Mouse (Mus musculus) midbrain, postnatal 0 days (tissue): Measurements from ENCODE around the gene Stat6. TPM values are rescaled to one million over a fixed set of nuclear protein-coding genes. Genes with fewer than 3 reads are reported as not detected.

ENCODE experiments used
- ATAC-seq: fragments of 200-750 bp; cut with Nextera tagmentation; 2 replicates; pipeline ENCODE4 v1.8.0; 2017; ENCODE audit warnings: moderate number of reproducible peaks, mild to moderate bottlenecking, moderate TSS enrichment, moderate library complexity; ENCODE audit not compliant: low FRiP score
- DNase-seq: peaks from one replicate; pipeline ENCODE4 v3.0.0-alpha.2; 2015; ENCODE audit warnings: low spot score
- H3K27ac ChIP-seq: fragments of 300-500 bp; sonication (generic); 2 replicates; pipeline ENCODE4 v1.5.1; 2014; ENCODE audit warnings: low read depth, mild to moderate bottlenecking, low read length, mixed read lengths
- H3K27me3 ChIP-seq: fragments of 300-500 bp; sonication (generic); 2 replicates; pipeline ENCODE4 v1.6.1; 2014; ENCODE audit warnings: low read length, control low read depth, mixed read lengths; ENCODE audit not compliant: insufficient read depth
- H3K36me3 ChIP-seq: fragments of 300-500 bp; sonication (generic); 2 replicates; pipeline ENCODE4 v1.6.1; 2014; ENCODE audit warnings: low read length, control low read depth, mixed read lengths; ENCODE audit not compliant: insufficient read depth
- H3K4me1 ChIP-seq: fragments of 300-500 bp; sonication (generic); 2 replicates; pipeline ENCODE4 v1.6.1; 2014; ENCODE audit warnings: mild to moderate bottlenecking, control low read depth, antibody characterized with exemption, low read length, mixed read lengths; ENCODE audit not compliant: insufficient read depth
- H3K4me2 ChIP-seq: fragments of 300-500 bp; sonication (generic); 2 replicates; pipeline ENCODE4 v1.6.1; 2014; ENCODE audit warnings: low read depth, mild to moderate bottlenecking, low read length, mixed read lengths; ENCODE audit not compliant: poor library complexity, severe bottlenecking
- H3K4me3 ChIP-seq: fragments of 300-500 bp; sonication (generic); 2 replicates; pipeline ENCODE4 v1.5.1; 2014; ENCODE audit warnings: low read depth, mild to moderate bottlenecking, low read length, moderate library complexity
- H3K9ac ChIP-seq: fragments of 300-500 bp; sonication (generic); replicated peaks from 2 replicates; pipeline ENCODE4 v1.6.1; 2014; ENCODE audit warnings: mild to moderate bottlenecking, low read length, moderate library complexity, mixed read lengths; ENCODE audit not compliant: poor library complexity, severe bottlenecking
- H3K9me3 ChIP-seq: fragments of 300-500 bp; sonication (generic); 2 replicates; pipeline ENCODE4 v1.6.1; 2016; ENCODE audit warnings: low read length, control low read depth
- CTCF ChIP-seq: IDR thresholded peaks from 2 replicates; pipeline ENCODE4 v1.5.1; 2016; ENCODE audit warnings: antibody characterized with exemption, mild to moderate bottlenecking
- WGBS: fragments of 180-500 bp; shearing (Covaris S2); extraction: QIAGEN DNeasy Blood & Tissue Kit; methylation state at CpG from one replicate; pipeline ENCODE4 v1.1.7; 2014; 5-methylcytosine and 5-hydroxymethylcytosine counted together
- polyA plus RNA-seq: library from polyadenylated mRNA; unstranded; fragments of >200 nt; fragmentation: Nextera tagmentation; extraction: Ambion mirVana; gene quantifications from 2 replicates; pipeline ENCODE4 v1.2.1, GENCODE M21; 2015
- total RNA-seq: library from RNA; depleted of rRNA; stranded (reverse); fragments of >200 nt; gene quantifications from 2 replicates; pipeline ENCODE4 v1.2.3, GENCODE M21; 2014

Gene Stat6
- total and polyA plus RNA-seq, 2 experiments from 2014 or later = 3.9 to 10.2 TPM

GRCm38 (mm10) chr10:127661291-127661914 lies 18.6 kb downstream of the Stat6 start:
- peaks cover 48% of the 10 kb centered on the region for H3K27me3 ChIP-seq
- ATAC-seq (no peak), DNase-seq (no peak)

GRCm38 (mm10) chr10:127661915-127662663 lies 19.3 kb downstream of the Stat6 start:
- H3K9ac ChIP-seq = no peak overlapping the region
- H3K4me2 ChIP-seq = peak overlapping the region; percentile 37
- no peak overlapping the region for H3K27ac ChIP-seq
- peak overlapping the region; percentile 8 for H3K4me3 ChIP-seq
- no peaks in the 10 kb centered on the region for H3K9me3 ChIP-seq
- no peaks in the 10 kb centered on the region for H3K36me3 ChIP-seq
- no peak for TF ChIP-seq CTCF
- ATAC-seq = no peak
- WGBS = 9% methylated on average over 16 of the region's 16 CpGs
- peak; percentile 23 for DNase-seq
- peaks cover 4% of the 10 kb centered on the region; the same call in 1 of the 2 replicates for H3K4me1 ChIP-seq
- peaks cover 52% of the 10 kb centered on the region for H3K27me3 ChIP-seq

More at GRCm38 (mm10) chr10:127661291-127661914, 18.6 kb downstream of the Stat6 start:
- Histone ChIP-seq H3K9me3 (no peaks in the 10 kb centered on the region), H3K36me3 (no peaks in the 10 kb centered on the region), H3K9ac (no peak overlapping the region), H3K4me3 (peak overlapping the region; percentile 8; the same call in 1 of the 2 replicates), H3K4me2 (peak overlapping the region; percentile 37), H3K27ac (no peak overlapping the region), H3K4me1 (peaks cover 3% of the 10 kb centered on the region; the same call in 1 of the 2 replicates)
- no peak for TF ChIP-seq CTCF
- 21% methylated on average over 12 of the region's 14 CpGs for WGBS

GRCm38 (mm10) chr10:127662666-127663253 lies 20.0 kb downstream of the Stat6 start:
- WGBS = 20% methylated on average over 19 of the region's 19 CpGs

GRCm38 (mm10) chr10:127663590-127663989 lies 20.8 kb downstream of the Stat6 start:
- ATAC-seq (no peak), DNase-seq (no peak)
- H3K4me1 ChIP-seq = peaks cover 11% of the 10 kb centered on the region; the same call in 1 of the 2 replicates
- H3K4me3 ChIP-seq = no peak overlapping the region
- no peaks in the 10 kb centered on the region for H3K36me3 ChIP-seq
- H3K27ac ChIP-seq = no peak overlapping the region
- no peak for TF ChIP-seq CTCF
- H3K9me3 ChIP-seq = no peaks in the 10 kb centered on the region
- no peak overlapping the region for H3K9ac ChIP-seq
- 17% methylated on average over 5 of the region's 5 CpGs for WGBS
- H3K27me3 ChIP-seq = peaks cover 55% of the 10 kb centered on the region
- no peak overlapping the region for H3K4me2 ChIP-seq

More at GRCm38 (mm10) chr10:127662666-127663253, 20.0 kb downstream of the Stat6 start:
- no peaks in the 10 kb centered on the region for H3K9me3 ChIP-seq
- H3K27ac ChIP-seq = no peak overlapping the region
- H3K4me2 ChIP-seq = peak overlapping the region; percentile 37; the same call in 1 of the 2 replicates
- H3K4me3 ChIP-seq = no peak overlapping the region
- H3K4me1 ChIP-seq = peaks cover 6% of the 10 kb centered on the region; the same call in 1 of the 2 replicates
- ATAC-seq (no peak), DNase-seq (peak; percentile 19)
- H3K27me3 ChIP-seq = peaks cover 55% of the 10 kb centered on the region
- H3K9ac ChIP-seq = no peak overlapping the region
- TF ChIP-seq CTCF = peak; percentile 22
- no peaks in the 10 kb centered on the region for H3K36me3 ChIP-seq

- H3K9me3 ChIP-seq = no peaks in the 10 kb centered on the region
- no peak for DNase-seq
- no peaks in the 10 kb centered on the region for H3K36me3 ChIP-seq
- H3K9ac ChIP-seq = no peak overlapping the region
- no peak overlapping the region for H3K27ac ChIP-seq
- H3K27me3 ChIP-seq = peaks cover 55% of the 10 kb centered on the region
- 24% methylated on average over 16 of the region's 16 CpGs for WGBS
- H3K4me1 ChIP-seq = peaks cover 11% of the 10 kb centered on the region; the same call in 1 of the 2 replicates
- no peak for TF ChIP-seq CTCF
- H3K4me2 ChIP-seq = no peak overlapping the region
- no peak for ATAC-seq
- no peak overlapping the region for H3K4me3 ChIP-seq
Observed at GRCm38 (mm10) chr10:127664166-127664565, 21.4 kb downstream of the Stat6 start.
